Mouse (Mus musculus) gastrocnemius, postnatal 10 days (tissue): ENCODE results near the gene Pigs. TPM values are rescaled to one million over a fixed set of nuclear protein-coding genes. Genes with fewer than 3 reads are reported as not detected.

ENCODE experiments used
- DNase-seq: peaks from one replicate; pipeline ENCODE4 v3.0.0; 2021; ENCODE audit warnings: mixed read lengths
- total RNA-seq, 2 experiments: library from RNA; stranded (reverse); gene quantifications; 2 replicates each; pipeline ENCODE4 v1.2.3; 2021

The Pigs gene
- total RNA-seq, 2 experiments from 2014 or later, result 24.9 to 25.5 TPM

GRCm38 (mm10) chr11:78337040-78337439, 8.8 kb downstream of the Pigs start:
- DNase-seq, result no peak

GRCm38 (mm10) chr11:78341702-78342101, 13.5 kb downstream of the Pigs start:
- no peak for DNase-seq

GRCm38 (mm10) chr11:78343381-78344327, 15.4 kb downstream of the Pigs start, which contains the start of gene Unc119:
Gene Unc119, plus strand, starts transcription at chr11:78343482.
- peak; percentile 76 for DNase-seq

- DNase-seq, result no peak
Observed at GRCm38 (mm10) chr11:78344328-78344889, 16.2 kb downstream of the Pigs start.

GRCm38 (mm10) chr11:78344890-78345715, 16.9 kb downstream of the Pigs start:
- DNase-seq, result peak; percentile 74

GRCm38 (mm10) chr11:78345801-78346200, 17.6 kb downstream of the Pigs start:
- no peak for DNase-seq

- DNase-seq, result no peak
Observed at GRCm38 (mm10) chr11:78346326-78347069, 18.3 kb downstream of the Pigs start.

- peak; percentile 79 for DNase-seq
Observed at GRCm38 (mm10) chr11:78347070-78347754, 19.0 kb downstream of the Pigs start.

- DNase-seq, result no peak
Observed at GRCm38 (mm10) chr11:78347908-78348307, 19.7 kb downstream of the Pigs start.

GRCm38 (mm10) chr11:78348474-78348873, 20.3 kb downstream of the Pigs start:
- no peak for DNase-seq

GRCm38 (mm10) chr11:78349441-78350358, 21.5 kb downstream of the Pigs start:
- DNase-seq, result no peak

GRCm38 (mm10) chr11:78353081-78353480, 24.9 kb downstream of the Pigs start:
- no peak for DNase-seq

GRCm38 (mm10) chr11:78354905-78355304, 26.7 kb downstream of the Pigs start:
- DNase-seq, result no peak

- DNase-seq, result peak; percentile 88
Observed at GRCm38 (mm10) chr11:78355471-78356238, 27.4 kb downstream of the Pigs start.

- peak; percentile 50 for DNase-seq
Observed at GRCm38 (mm10) chr11:78358330-78359007, 30.3 kb downstream of the Pigs start.

- peak; percentile 77 for DNase-seq
Observed at GRCm38 (mm10) chr11:78360125-78360788, 32.0 kb downstream of the Pigs start.

- DNase-seq, result no peak
Observed at GRCm38 (mm10) chr11:78360789-78361131, 32.5 kb downstream of the Pigs start.
